Mouse (Mus musculus) testis, adult 2 months (tissue): ENCODE results near the gene 5730507C01Rik.
"Not testable (repeated sequence)": the region's sequence is repeated elsewhere in the genome, so short reads cannot be mapped to it uniquely, and the experiment has no call there.

Experiments
- CTCF ChIP-seq: fragments of 200-500 bp; IDR thresholded peaks from 2 replicates; pipeline ENCODE4 v1.5.1; 2012; ENCODE audit warnings: low read depth, mild to moderate bottlenecking, inconsistent platforms, low read length, moderate library complexity; ENCODE audit not compliant: control insufficient read depth, insufficient read depth, insufficient replicate concordance
- POLR2A ChIP-seq: fragments of 200-500 bp; IDR thresholded peaks from 2 replicates; pipeline ENCODE4 v1.6.1; 2012; ENCODE audit warnings: low read depth, mild to moderate bottlenecking, inconsistent platforms, low read length, moderate library complexity; ENCODE audit not compliant: control insufficient read depth

DNA sequence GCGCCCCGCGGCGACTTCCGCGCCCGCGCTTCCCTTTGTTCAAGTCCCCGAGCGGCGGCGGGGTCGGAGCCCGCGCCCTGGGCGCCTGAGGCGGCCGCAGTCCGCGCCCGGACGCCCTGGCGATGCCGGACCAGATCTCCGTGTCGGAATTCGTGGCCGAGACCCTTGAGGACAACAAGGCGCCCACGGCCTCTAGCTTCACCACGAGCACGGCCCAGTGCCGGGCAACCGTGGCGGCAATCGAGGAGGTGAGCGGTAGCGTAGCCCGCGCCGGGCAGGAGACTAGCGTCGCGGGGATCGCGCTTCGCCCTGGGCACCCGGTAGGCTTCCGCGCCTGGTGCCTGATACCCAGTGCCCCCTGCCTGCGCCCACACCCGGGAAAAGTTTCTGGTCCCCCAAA lies 306 bp downstream of the 5730507C01Rik start:
- not testable (repeated sequence) for TF ChIP-seq CTCF, POLR2A
